Mouse (Mus musculus) gastrocnemius, postnatal 4 days (tissue): ENCODE measurements around the gene Exoc6b. TPM values are rescaled to one million over a fixed set of nuclear protein-coding genes. Genes with fewer than 3 reads are reported as not detected.
A peak's percentile ranks its signal among the peaks of the same experiment; 100 is the strongest.

Experiments
- DNase-seq, 2 experiments: peaks; one replicate each; pipeline ENCODE4 v3.0.0; 2021 to 2022; ENCODE audit warnings: low spot score in 2 of 2, mixed read lengths in 2 of 2
- total RNA-seq, 2 experiments: library from RNA; stranded (reverse); gene quantifications; 2 replicates each; pipeline ENCODE4 v1.2.3; 2021

Exoc6b gene
- total RNA-seq, 2 experiments from 2014 or later, result 24.1 to 27.3 TPM

GRCm38 (mm10) chr6:84742227-84742626 is 327.1 kb downstream of the Exoc6b start:
- no peak for DNase-seq

GRCm38 (mm10) chr6:84736942-84737341 is 332.4 kb downstream of the Exoc6b start:
- peak in 1 of 2 experiments; percentile 27 for DNase-seq

GRCm38 (mm10) chr6:84726876-84727275 is 342.4 kb downstream of the Exoc6b start:
- DNase-seq, result no peak

- DNase-seq, result no peak
Measured at GRCm38 (mm10) chr6:84713171-84713570, 356.1 kb downstream of the Exoc6b start.

DNA sequence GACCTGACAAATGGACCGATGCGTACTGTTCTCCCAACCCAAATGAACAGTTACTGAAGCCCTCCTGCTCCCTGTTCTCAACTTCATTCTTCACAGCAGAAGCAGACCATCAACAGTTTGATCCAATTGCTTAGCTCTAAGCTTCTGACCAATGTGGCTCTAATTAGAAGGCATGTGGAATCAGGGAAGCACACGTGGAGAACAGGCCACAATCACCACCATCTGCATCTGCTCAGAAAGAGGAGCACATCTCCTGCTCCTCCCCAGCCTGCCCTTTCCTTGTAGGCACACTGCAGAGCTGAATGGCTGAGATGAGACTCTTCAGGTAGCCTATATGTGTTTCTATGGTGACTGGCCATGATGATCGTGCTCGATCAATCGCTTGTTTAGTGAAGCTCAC is 358.5 kb downstream of the Exoc6b start:
- DNase-seq, result no peak

GRCm38 (mm10) chr6:84708631-84709030 is 360.7 kb downstream of the Exoc6b start:
- DNase-seq, result no peak

DNA sequence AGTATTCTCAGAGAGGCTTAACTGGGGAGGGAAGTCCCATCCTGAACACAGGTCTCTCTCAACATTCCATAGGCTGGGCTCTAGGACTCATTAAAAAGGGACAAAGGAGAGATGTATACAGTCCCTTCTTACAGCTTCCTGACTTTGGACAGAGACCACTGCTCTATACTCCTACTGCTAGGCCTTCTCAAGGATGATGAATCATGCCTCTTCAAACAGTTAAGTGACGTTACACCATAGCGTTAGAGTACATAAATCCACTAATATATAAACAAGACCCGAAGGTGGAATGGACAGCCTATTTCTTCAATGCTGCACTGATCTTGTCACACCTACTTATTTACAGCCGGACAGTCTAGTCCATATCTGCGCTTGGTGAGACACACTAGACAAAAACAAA is 369.7 kb downstream of the Exoc6b start:
- DNase-seq, result no peak

DNA sequence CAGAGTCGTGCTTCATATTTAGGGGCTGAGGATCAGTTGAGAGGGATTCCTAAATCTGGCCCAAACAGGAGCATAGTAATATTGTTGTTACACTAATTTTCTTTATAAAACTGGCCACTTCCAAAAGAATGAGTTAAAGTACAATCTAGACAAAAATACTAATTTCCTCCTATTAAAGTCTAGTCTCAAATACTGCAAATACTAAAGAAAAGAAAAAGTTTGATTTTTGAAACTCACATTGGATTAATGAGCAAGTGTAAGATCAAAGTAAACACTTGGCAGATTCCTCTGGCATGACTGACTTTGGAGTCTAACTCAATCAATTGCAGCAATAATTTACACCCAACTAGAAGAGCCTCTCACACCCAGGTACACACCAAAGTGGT is 371.0 kb downstream of the Exoc6b start:
- DNase-seq, result no peak

GRCm38 (mm10) chr6:84697474-84698287 is 371.6 kb downstream of the Exoc6b start:
- DNase-seq, result no peak

DNA sequence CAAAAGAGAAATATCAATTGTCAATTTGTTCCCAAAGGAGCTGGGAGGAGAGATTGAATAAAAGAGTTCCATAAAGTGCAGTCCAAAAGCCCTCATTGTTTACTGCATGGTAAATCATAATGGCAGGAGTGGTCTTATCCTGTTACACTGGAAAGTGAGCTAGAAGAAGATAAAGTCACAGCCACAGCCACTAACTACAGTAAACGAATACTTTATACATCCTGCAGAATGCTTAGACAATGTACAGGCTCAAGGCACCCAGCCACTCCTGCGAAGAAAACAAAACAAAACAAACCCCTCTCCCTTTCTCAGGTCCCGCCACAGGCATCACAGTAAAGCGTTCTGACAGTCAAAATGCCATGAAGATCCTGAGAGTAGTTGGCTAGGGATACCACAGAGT is 375.5 kb downstream of the Exoc6b start:
- DNase-seq, result no peak

DNA sequence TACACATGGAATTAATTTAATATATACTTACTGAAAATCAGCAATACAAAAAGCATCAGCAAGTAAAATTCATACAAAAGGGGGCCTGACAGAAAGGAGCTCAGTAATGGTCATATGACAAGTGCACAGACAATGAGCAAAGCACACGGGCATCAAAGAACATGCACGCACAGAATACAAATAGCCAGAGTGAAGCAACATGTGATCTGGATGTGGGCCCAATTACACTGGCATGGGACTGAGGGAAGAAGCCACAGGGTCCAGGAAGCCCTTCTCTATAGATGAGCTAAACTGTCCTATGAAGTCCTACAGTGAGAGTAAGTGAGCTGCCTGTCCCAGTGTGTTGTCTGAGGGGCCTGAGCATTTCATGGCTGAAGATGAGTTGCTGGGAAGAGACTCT is 376.1 kb downstream of the Exoc6b start:
- no peak for DNase-seq

- DNase-seq, result no peak
Measured at GRCm38 (mm10) chr6:84691907-84692306, 377.4 kb downstream of the Exoc6b start.

- DNase-seq, result no peak
Measured at GRCm38 (mm10) chr6:84677770-84678169, 391.5 kb downstream of the Exoc6b start.

- no peak for DNase-seq
Measured at GRCm38 (mm10) chr6:84674936-84675335, 394.4 kb downstream of the Exoc6b start.

GRCm38 (mm10) chr6:84674136-84674535 is 395.2 kb downstream of the Exoc6b start:
- no peak for DNase-seq

- DNase-seq, result no peak
Measured at GRCm38 (mm10) chr6:84661451-84662112, 407.7 kb downstream of the Exoc6b start.

GRCm38 (mm10) chr6:84660982-84661381 is 408.3 kb downstream of the Exoc6b start:
- DNase-seq, result no peak

DNA sequence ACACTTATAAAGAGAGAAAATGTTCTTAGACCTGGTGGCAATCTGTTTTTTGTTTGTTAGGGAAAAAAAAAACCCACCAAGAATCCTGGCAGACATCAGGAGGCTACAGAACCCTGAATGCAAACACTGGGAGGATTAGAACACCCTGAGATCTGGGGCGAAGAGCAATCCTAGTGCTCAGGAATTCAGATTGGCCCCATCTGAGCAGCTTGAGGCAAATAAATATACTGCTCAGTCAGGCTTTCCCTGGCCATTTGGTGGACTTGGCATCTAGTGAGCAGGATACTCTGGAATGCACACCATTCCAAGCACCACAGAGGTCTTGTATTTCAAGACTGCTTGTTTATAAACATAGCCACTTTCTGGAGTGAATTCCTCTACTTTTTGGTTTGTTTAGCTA is 412.2 kb downstream of the Exoc6b start:
- DNase-seq, result no peak

DNA sequence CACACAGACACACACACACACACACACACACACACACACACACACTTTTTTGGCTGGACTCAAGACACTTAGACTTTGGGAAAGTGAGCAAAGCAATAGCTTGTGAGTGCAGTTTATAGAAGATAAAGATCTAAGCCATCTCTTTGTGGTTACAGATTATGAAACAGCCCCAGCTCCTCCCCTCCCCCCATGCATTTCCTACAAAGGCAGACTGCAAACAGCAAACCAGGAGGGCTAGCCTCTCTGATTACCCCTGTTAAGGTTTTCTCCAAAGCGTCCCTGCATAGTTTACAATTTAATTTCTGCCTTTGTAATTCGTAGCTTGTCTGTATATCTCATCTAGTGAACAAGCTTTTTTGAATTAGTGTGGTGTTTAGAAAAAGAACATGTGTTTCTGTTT is 412.6 kb downstream of the Exoc6b start:
- no peak for DNase-seq

- DNase-seq, result no peak
Measured at GRCm38 (mm10) chr6:84651902-84652301, 417.4 kb downstream of the Exoc6b start.

DNA sequence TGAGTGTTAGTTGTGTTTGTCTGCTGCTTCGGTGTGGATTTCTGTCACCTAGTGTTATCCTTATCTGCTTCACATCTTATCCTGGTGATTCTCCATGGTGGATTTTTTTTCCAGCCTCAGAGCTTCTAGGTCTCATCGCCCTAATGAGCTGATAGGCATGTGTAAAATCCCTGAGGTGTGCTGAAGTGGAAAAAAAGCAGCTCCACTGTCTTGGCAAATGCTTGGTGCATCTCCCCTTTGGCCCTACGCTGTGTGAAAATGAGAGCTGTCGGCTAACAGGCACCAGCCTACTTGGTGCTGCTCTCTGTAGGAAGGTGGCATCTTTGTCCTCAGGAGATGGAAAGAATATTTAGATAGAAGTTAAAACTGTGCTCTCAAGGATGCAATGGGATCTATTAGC is 422.1 kb downstream of the Exoc6b start:
- no peak for DNase-seq

- no peak for DNase-seq
Measured at GRCm38 (mm10) chr6:84646696-84647095, 422.6 kb downstream of the Exoc6b start.

GRCm38 (mm10) chr6:84641062-84641431 is 428.3 kb downstream of the Exoc6b start:
- no peak for DNase-seq
